Mouse (Mus musculus): Measurements from ENCODE around the gene Nomo1. TPM values are rescaled to one million over a fixed set of nuclear protein-coding genes. Genes with fewer than 3 reads are reported as not detected.

The Nomo1 gene
- polyA plus RNA-seq, 1 experiment: 98.0 TPM

GRCm38 (mm10) chr7:46132229-46132628 is 98.7 kb downstream of the Nomo1 start:
- H3K4me1 ChIP-seq (ENCODE audit: control insufficient read depth, insufficient read depth, low read length): peaks cover 48% of the 10 kb centered on the region
- H3K27ac ChIP-seq (ENCODE audit: insufficient read depth, low read length): peak overlapping the region; percentile 98
- 50% methylated on average over 12 of the region's 12 CpGs for WGBS
- no peak overlapping the region for H3K4me3 ChIP-seq (replicated peaks; ENCODE audit: insufficient read depth, low read depth, low read length)
- H3K27me3 ChIP-seq (ENCODE audit: control insufficient read depth, insufficient read depth, low read length): no peaks in the 10 kb centered on the region
- DNase-seq: peak in 1 of 2 experiments; percentile 56
- TF ChIP-seq POLR2A (IDR thresholded peaks at IDR 0.05; ENCODE audit: borderline replicate concordance, insufficient read depth, low read length): no peak
- no peak for TF ChIP-seq CTCF (IDR thresholded peaks at IDR 0.05; ENCODE audit: borderline replicate concordance, insufficient read depth, low read depth, low read length)

Other genes with a start within 250 kb of the Nomo1 start
- gene Lmtk3, start 250.0 kb upstream of the Nomo1 start, polyA plus RNA-seq (2012; rRNA removed): 126 and 130 TPM in 2 replicates
- gene Sult2b1, start 249.0 kb upstream of the Nomo1 start, polyA plus RNA-seq (2012; rRNA removed): 10.6 and 10.8 TPM in 2 replicates
- 112 and 116 TPM in 2 replicates for gene Cyth2, start 219.1 kb upstream of the Nomo1 start, polyA plus RNA-seq (2012; rRNA removed)
- gene Kcnj14, start 208.9 kb upstream of the Nomo1 start, polyA plus RNA-seq (2012; rRNA removed): 6.0 and 7.3 TPM in 2 replicates
- 14.9 and 15.5 TPM in 2 replicates for gene Grwd1, start 202.8 kb upstream of the Nomo1 start, polyA plus RNA-seq (2012; rRNA removed)
- 99.9 and 106 TPM in 2 replicates for gene Kdelr1, start 160.9 kb upstream of the Nomo1 start, polyA plus RNA-seq (2012; rRNA removed)
- gene Grin2d, start 155.3 kb upstream of the Nomo1 start, polyA plus RNA-seq (2012; rRNA removed): 14.9 and 16.4 TPM in 2 replicates
- not detected in 2 replicates for gene Syngr4, start 137.0 kb upstream of the Nomo1 start, polyA plus RNA-seq (2012; rRNA removed)
- gene Tmem143, start 136.8 kb upstream of the Nomo1 start, polyA plus RNA-seq (2012; rRNA removed): 42.0 and 46.5 TPM in 2 replicates
- gene Emp3, start 112.3 kb upstream of the Nomo1 start, polyA plus RNA-seq (2012; rRNA removed): 5.4 and 6.5 TPM in 2 replicates
- gene Ccdc114, start 109.6 kb upstream of the Nomo1 start, polyA plus RNA-seq (2012; rRNA removed): 3.4 and 5.1 TPM in 2 replicates
- gene Abcc6, start 3.4 kb upstream of the Nomo1 start, polyA plus RNA-seq (2012; rRNA removed): 2.7 and 2.8 TPM in 2 replicates
- 42.8 and 47.5 TPM in 2 replicates for gene Kcnj11, start 67.1 kb downstream of the Nomo1 start, polyA plus RNA-seq (2012; rRNA removed)
- 57.1 and 64.5 TPM in 2 replicates for gene Abcc8, start 146.3 kb downstream of the Nomo1 start, polyA plus RNA-seq (2012; rRNA removed)
- 0.13 and 0.16 TPM in 2 replicates for gene Ush1c, start 204.8 kb downstream of the Nomo1 start, polyA plus RNA-seq (2012; rRNA removed)
- 0.03 and 0.08 TPM in 2 replicates for gene Otog, start 207.3 kb downstream of the Nomo1 start, polyA plus RNA-seq (2012; rRNA removed)